Mouse (Mus musculus) natural killer cell, adult 2 months (primary cell): ENCODE data around the gene Snapc1.

Source experiments
- DNase-seq, 2 experiments: peaks; one replicate each; pipeline ENCODE4 v3.0.0; 2022; ENCODE audit warnings: low spot score in 2 of 2

Snapc1 gene

DNA sequence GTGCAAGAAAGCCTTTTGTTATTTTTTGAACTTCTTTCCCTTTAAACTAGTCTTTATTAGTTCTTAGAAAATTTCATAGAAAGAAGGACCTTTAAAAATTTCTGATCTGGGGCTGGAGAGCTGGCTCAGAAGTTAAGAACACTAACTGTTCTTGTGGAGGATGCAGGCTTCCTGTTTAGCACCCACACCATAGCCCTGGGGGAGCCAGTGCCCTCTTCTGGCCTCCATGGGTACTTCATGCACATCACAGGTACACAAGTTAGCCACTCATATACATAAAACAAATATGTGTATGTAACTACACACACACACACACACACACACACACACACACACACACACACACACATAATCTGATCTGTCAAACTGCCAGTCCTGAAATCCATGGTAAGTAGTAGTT, 25.3 kb downstream of the Snapc1 start:
- DNase-seq = peak; percentile 15 to 56

DNA sequence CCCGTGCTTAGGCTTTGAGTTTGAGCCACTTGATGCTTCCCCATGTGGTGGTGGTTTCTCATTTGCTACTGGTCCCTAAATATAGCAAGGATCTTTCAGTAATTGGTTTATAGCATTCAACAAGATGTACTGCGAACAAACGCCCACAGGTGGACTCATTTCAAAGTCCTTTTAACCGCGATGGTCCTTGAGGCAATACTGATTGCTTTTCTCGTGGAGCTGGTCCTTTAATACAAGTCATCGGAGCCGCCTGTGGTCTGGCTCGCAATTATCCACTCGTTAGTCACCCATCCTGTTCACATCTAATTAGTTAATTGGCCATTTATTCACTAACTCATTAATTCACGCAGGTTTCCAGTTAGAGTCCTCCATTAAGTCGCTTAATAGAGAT, 32.6 kb downstream of the Snapc1 start:
- no peak for DNase-seq

- DNase-seq = no peak
These were observed 33.2 kb downstream of the Snapc1 start, which contains the start of gene Syt16 for GRCm38 (mm10) chr12:73997297-73998127. Gene Syt16, plus strand, starts transcription at chr12:73997661.

GRCm38 (mm10) chr12:73998128-73998456, 33.8 kb downstream of the Snapc1 start:
- no peak for DNase-seq

DNA sequence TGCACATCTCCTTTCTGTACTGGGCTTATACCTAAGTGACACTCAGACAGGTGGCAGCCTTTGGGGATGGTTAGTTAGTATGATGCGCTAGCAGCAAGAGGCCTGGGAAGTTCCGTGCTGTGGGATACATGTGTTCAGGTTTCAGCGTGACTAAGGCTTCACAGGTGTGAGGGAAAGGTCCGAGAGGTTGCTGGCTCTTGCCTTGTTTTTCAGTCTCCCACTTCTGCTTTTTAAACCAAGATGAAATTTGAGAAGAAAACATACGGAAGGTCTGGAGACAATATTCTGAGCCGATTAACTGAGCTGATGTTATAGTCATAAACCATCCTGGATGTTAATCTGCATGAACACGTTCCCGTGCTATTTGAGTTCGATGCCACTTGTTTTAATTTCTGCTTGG, 38.2 kb downstream of the Snapc1 start:
- DNase-seq = no peak

DNA sequence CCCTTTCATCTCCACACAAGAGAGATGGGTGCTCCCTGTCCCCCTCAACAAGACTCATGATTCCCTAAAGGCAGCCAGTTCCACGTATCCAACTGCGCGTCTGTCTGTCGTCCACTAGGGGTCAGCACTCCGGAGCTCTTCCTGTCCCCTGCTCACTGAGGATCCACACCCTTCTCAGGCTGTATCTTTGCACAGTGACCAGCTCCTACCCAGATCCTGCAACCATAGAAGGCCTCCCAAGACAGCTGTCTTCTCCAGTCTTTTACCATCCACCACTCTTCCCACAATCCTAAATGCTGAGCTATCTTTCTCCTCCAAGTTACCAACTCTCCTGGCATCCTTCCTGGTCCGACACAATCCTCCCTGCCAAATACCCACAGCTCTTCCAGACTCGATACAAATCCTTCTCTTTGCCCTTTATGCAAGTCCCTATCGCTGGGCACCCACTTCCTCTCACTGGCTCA, 45.2 kb downstream of the Snapc1 start:
- DNase-seq = peak; percentile 8 to 12

DNA sequence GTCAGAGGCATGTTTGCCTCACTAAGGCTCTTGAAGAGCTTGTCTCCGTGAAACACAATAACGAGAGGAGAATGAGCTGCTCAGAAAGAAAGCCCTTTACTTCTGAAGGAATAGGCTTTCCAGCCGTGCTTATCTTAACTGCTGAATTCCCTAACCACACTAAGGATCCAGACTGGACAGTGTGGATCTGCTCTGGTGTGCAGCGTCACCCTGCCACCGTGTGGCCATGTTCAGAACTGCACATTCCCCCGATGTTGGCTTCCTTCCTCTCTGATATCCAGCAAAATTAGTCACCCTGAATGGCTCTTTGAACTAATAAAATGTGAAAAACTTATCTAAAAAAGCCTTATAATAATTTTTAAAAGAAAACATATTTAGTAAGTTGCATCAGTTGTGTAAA, 49.5 kb downstream of the Snapc1 start:
- peak in 1 of 2 experiments; percentile 19 for DNase-seq

DNA sequence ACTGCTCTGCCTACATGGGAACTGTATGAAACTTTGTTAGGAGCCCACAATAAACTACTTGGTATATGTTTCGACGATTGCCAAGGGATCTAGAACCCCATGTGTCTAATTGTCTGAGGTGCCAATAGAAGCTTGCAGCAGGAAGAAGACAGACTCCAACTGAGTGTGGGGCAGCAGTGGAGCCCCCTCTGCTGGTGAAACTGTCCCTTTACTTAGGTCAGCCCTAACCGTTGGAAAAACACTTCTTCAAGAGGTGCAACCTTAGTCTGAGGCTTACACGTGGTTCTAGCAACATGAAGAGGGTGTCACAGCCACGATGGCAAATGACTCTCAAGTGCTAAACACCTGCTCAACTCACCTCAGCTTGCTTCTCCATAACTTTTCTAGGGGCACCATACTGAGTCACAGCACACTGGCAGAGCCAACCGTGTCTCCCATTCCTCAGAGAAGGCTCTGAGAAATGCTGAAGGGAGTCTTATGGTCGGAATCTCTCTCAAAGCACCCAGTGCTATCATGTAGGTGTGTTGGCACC, 50.5 kb downstream of the Snapc1 start:
- peak; percentile 7 to 30 for DNase-seq

DNA sequence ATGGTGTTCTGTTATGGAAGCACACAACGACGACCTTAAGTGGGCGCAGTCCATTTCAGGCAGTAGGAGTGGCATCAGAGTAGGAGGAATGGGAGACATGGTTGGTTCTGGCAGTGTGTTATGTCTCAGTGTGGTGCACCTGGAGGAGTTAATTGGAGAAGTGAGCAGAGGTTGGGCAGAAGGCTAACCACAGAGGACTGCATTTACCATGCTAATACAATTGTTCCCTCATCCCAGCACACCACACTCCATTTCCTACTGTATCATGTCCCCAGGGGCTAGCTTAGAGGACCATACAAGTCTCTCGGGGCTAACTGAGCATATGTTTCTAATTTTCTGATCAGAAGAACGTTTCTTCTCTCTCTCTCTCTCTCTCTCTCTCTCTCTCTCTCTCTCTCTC, 51.2 kb downstream of the Snapc1 start:
- no peak for DNase-seq

- no peak for DNase-seq
These were observed 59.0 kb downstream of the Snapc1 start for GRCm38 (mm10) chr12:74023260-74023659.

DNA sequence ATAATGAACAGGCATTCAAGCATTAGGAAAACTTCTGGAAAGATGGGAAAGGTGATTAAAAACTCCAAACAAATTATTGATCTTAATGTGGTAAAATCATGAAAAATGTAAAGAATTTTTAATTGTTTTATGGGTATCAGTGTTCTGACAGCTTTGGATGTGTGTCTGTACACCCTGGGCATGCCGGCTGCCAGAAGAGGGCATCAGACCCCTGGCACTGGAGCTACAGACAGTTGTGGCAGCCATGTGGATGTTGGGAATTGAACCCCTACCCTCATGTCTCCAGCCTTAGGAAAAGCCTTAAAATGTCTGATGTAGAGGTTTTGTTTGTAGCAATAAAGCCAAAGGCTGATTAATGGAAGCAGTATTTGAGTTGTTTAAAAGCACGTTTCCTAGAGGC, 60.6 kb downstream of the Snapc1 start:
- no peak for DNase-seq
